Mouse (Mus musculus): Measurements from ENCODE around the gene Igdcc4.
"Not testable (repeated sequence)": the region's sequence is repeated elsewhere in the genome, so short reads cannot be mapped to it uniquely, and the experiment has no call there.

The Igdcc4 gene

GRCm38 (mm10) chr9:65100991-65101685 is at the start of gene Igdcc4:
TSS of gene Igdcc4 (plus strand) at chr9:65101486.
- no peak for DNase-seq

GRCm38 (mm10) chr9:65064251-65064650 is 37.0 kb upstream of the Igdcc4 start:
- DNase-seq, result no peak

- no peak for DNase-seq
Measured at GRCm38 (mm10) chr9:65070587-65070986, 30.7 kb upstream of the Igdcc4 start.

GRCm38 (mm10) chr9:65073555-65073954 is 27.7 kb upstream of the Igdcc4 start:
- no peak for DNase-seq

GRCm38 (mm10) chr9:65074251-65074650 is 27.0 kb upstream of the Igdcc4 start:
- no peak for DNase-seq

GRCm38 (mm10) chr9:65074855-65075493 is 26.3 kb upstream of the Igdcc4 start:
- no peak for DNase-seq

GRCm38 (mm10) chr9:65077536-65077935 is 23.8 kb upstream of the Igdcc4 start:
- no peak for DNase-seq

- DNase-seq, result not testable (repeated sequence)
Measured at GRCm38 (mm10) chr9:65080141-65080540, 21.1 kb upstream of the Igdcc4 start.

GRCm38 (mm10) chr9:65083075-65083765 is 18.1 kb upstream of the Igdcc4 start:
- DNase-seq, result no peak

- DNase-seq, result no peak
Measured at GRCm38 (mm10) chr9:65084198-65084807, 17.0 kb upstream of the Igdcc4 start.

GRCm38 (mm10) chr9:65085270-65085669 is 16.0 kb upstream of the Igdcc4 start:
- DNase-seq, result no peak

- no peak for DNase-seq
Measured at GRCm38 (mm10) chr9:65086801-65087200, 14.5 kb upstream of the Igdcc4 start.

GRCm38 (mm10) chr9:65087490-65087889 is 13.8 kb upstream of the Igdcc4 start:
- no peak for DNase-seq

GRCm38 (mm10) chr9:65094237-65094636 is 7.0 kb upstream of the Igdcc4 start:
- no peak for DNase-seq

- no peak for DNase-seq
Measured at GRCm38 (mm10) chr9:65101686-65102376, 545 bp downstream of the Igdcc4 start.

- no peak for DNase-seq
Measured at GRCm38 (mm10) chr9:65102377-65103172, 1.3 kb downstream of the Igdcc4 start.

GRCm38 (mm10) chr9:65103173-65103752 is 2.0 kb downstream of the Igdcc4 start:
- DNase-seq, result no peak

GRCm38 (mm10) chr9:65106821-65107220 is 5.5 kb downstream of the Igdcc4 start:
- no peak for DNase-seq

GRCm38 (mm10) chr9:65107893-65108292 is 6.6 kb downstream of the Igdcc4 start:
- DNase-seq, result no peak

- no peak for DNase-seq
Measured at GRCm38 (mm10) chr9:65109132-65110072, 8.1 kb downstream of the Igdcc4 start.

Measured in kidney, adult 11 months (tissue).